Mouse (Mus musculus) lung, postnatal 0 days (tissue): ENCODE results near the gene Ankrd33b.

ENCODE experiments used
- CTCF ChIP-seq: IDR thresholded peaks from 2 replicates; pipeline ENCODE4 v1.5.1; 2016; ENCODE audit warnings: antibody characterized with exemption, mild to moderate bottlenecking
- EP300 ChIP-seq: IDR thresholded peaks from 2 replicates; pipeline ENCODE4 v1.6.1; 2016; ENCODE audit warnings: antibody characterized with exemption, mild to moderate bottlenecking, control low read depth

GRCm38 (mm10) chr15:31368556-31368955 is 1.0 kb upstream of the Ankrd33b start:
- TF ChIP-seq CTCF (no peak), EP300 (no peak)
